Mouse (Mus musculus) liver, postnatal 0 days (tissue): ENCODE results near the gene Zfp786.

ENCODE experiments used
- CTCF ChIP-seq: sonication (generic); IDR thresholded peaks from 2 replicates; pipeline ENCODE4 v1.5.1; 2016; ENCODE audit warnings: antibody characterized with exemption, low read depth
- EP300 ChIP-seq: IDR thresholded peaks from 2 replicates; pipeline ENCODE4 v1.6.1; 2016; ENCODE audit warnings: antibody characterized with exemption, low read depth, mild to moderate bottlenecking

GRCm38 (mm10) chr6:47879049-47879716, 48.5 kb upstream of the Zfp786 start:
- no peak for TF ChIP-seq CTCF
- no peak for TF ChIP-seq EP300
